Mouse (Mus musculus): ENCODE results near the gene Afap1l2. TPM values are rescaled to one million over a fixed set of nuclear protein-coding genes. Genes with fewer than 3 reads are reported as not detected.
A peak's percentile ranks its signal among the peaks of the same experiment; 100 is the strongest.

Afap1l2 gene
- total and polyA plus RNA-seq, 2 experiments from 2014 or later, result 12.3 to 20.8 TPM

DNA sequence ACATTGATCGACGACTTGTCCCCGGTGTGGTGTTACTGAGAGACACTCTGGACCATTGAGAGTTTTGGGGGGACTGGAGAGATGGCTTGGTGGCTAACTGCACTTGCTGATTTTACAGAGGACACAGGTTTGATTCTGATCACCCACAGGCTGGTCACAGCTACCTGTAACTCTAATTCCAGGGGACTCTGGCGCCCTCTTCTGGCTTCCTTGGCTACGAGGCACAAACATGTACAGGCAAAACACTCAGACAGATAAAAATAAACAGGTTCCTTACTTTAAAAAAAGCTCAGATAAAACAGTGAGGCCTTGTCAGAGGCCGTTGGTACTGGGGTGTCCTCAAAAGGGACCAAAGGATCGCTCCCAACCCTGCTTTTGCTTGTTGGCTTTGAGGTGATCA lies 72.3 kb downstream of the Afap1l2 start:
- Histone ChIP-seq H3K9me3 (ENCODE audit: low read length) (no peaks in the 10 kb centered on the region), H3K27ac (no peak overlapping the region), H3K4me3 (ENCODE audit: low read length) (no peak overlapping the region), H3K4me1 (ENCODE audit: insufficient read depth, low read length) (no peaks in the 10 kb centered on the region), H3K9ac (replicated peaks; ENCODE audit: low read length) (no peak overlapping the region), H3K27me3 (ENCODE audit: insufficient read depth, low read length) (no peaks in the 10 kb centered on the region), H3K36me3 (ENCODE audit: insufficient read depth, low read length) (no peaks in the 10 kb centered on the region), H3K4me2 (ENCODE audit: low read depth, low read length) (no peak overlapping the region)
- WGBS, result 90% methylated on average over 7 of the region's 7 CpGs
- TF ChIP-seq CTCF (IDR thresholded peaks at IDR 0.05; ENCODE audit: low read depth), result peak; percentile 25
- ATAC-seq (no peak), DNase-seq (ENCODE audit: low spot score) (no peak)

DNA sequence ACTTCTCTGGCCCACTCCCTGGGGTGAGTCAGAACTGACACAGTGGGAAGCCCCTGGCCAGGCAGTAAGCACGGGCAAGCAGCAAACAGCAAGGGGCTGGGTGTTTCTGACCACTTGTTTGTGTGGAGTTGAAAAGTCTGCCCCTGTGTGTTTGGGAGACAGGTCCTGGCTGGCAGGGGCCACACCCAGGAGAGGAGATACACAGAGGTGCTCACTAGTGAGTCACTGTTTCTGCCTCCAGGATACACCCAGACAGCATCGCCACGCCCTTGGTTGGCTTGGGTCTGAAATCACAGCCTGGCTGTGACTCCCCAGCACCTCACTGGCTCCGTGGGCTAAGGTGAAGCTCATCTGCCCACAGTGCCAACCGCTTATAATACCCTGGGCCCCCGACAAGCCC lies 72.9 kb downstream of the Afap1l2 start:
- no peak overlapping the region for H3K4me2 ChIP-seq (ENCODE audit: low read depth, low read length)
- DNase-seq (ENCODE audit: low spot score) (no peak), ATAC-seq (no peak)
- no peak for TF ChIP-seq CTCF (IDR thresholded peaks at IDR 0.05; ENCODE audit: low read depth)
- H3K36me3 ChIP-seq (ENCODE audit: insufficient read depth, low read length), result no peaks in the 10 kb centered on the region
- H3K4me1 ChIP-seq (ENCODE audit: insufficient read depth, low read length), result no peaks in the 10 kb centered on the region
- no peaks in the 10 kb centered on the region for H3K9me3 ChIP-seq (ENCODE audit: low read length)
- H3K27me3 ChIP-seq (ENCODE audit: insufficient read depth, low read length), result no peaks in the 10 kb centered on the region
- no peak overlapping the region for H3K27ac ChIP-seq
- H3K4me3 ChIP-seq (ENCODE audit: low read length), result no peak overlapping the region
- no peak overlapping the region for H3K9ac ChIP-seq (replicated peaks; ENCODE audit: low read length)
- WGBS, result 91% methylated on average over 6 of the region's 6 CpGs

DNA sequence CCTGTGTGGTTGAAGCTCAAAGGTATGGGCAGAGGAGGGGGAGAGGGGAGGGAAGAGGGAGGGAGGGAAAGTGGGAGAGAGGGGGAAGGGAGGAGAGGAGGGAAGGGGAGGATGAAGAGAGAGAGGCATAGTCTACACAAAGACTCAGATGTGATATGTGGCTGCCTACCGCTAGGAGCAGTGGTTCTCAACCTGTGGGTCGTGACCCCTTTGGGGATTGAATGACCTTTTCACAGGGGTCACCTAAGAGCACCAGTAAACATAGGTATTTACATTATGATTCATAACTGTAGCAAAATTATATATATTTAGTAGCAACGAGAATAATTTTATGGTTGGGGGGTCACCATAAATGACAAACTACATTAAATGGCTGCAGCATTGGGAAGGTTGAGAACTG lies 74.2 kb downstream of the Afap1l2 start:
- Histone ChIP-seq H3K4me3 (ENCODE audit: low read length) (no peak overlapping the region), H3K36me3 (ENCODE audit: insufficient read depth, low read length) (no peaks in the 10 kb centered on the region), H3K9ac (replicated peaks; ENCODE audit: low read length) (no peak overlapping the region), H3K27me3 (ENCODE audit: insufficient read depth, low read length) (no peaks in the 10 kb centered on the region), H3K4me1 (ENCODE audit: insufficient read depth, low read length) (no peaks in the 10 kb centered on the region), H3K27ac (no peak overlapping the region), H3K4me2 (ENCODE audit: low read depth, low read length) (no peak overlapping the region), H3K9me3 (ENCODE audit: low read length) (no peaks in the 10 kb centered on the region)
- TF ChIP-seq CTCF (IDR thresholded peaks at IDR 0.05; ENCODE audit: low read depth), result no peak
- WGBS, result 86% methylated on average over 3 of the region's 3 CpGs
- ATAC-seq (no peak), DNase-seq (ENCODE audit: low spot score) (no peak)

GRCm38 (mm10) chr19:56930029-56930428 lies 78.0 kb downstream of the Afap1l2 start:
- H3K36me3 ChIP-seq (ENCODE audit: insufficient read depth, low read length), result no peaks in the 10 kb centered on the region
- TF ChIP-seq CTCF (IDR thresholded peaks at IDR 0.05; ENCODE audit: low read depth), result peak; percentile 34; the same call in 1 of the 2 replicates
- no peaks in the 10 kb centered on the region for H3K9me3 ChIP-seq (ENCODE audit: low read length)
- no peak overlapping the region for H3K9ac ChIP-seq (replicated peaks; ENCODE audit: low read length)
- no peak overlapping the region for H3K27ac ChIP-seq
- no peaks in the 10 kb centered on the region for H3K27me3 ChIP-seq (ENCODE audit: insufficient read depth, low read length)
- H3K4me3 ChIP-seq (ENCODE audit: low read length), result no peak overlapping the region
- H3K4me1 ChIP-seq (ENCODE audit: insufficient read depth, low read length), result no peaks in the 10 kb centered on the region
- 85% methylated on average over 9 of the region's 9 CpGs for WGBS
- no peak for DNase-seq (ENCODE audit: low spot score)
- ATAC-seq, result no peak
- H3K4me2 ChIP-seq (ENCODE audit: low read depth, low read length), result no peak overlapping the region

DNA sequence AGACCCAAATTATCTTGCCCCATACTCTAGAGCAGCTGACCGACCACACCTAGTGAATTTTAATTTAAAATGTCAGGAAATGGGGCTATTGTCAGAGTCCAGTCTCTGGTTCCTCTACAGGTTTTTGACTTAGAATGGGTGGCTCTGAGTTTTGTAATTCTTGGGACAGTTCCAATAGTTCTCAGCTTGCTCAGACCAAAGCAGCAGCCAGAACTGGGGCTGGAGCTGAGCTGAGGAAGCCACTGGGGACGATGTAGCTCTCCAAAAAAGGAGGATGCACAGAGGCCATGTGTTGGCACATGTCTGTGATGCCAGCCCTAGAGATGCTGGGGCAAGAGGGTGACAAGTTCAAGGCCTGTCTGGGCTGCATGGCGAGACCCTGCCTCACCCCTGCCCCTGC lies 78.6 kb downstream of the Afap1l2 start:
- 73% methylated on average over 3 of the region's 3 CpGs for WGBS
- no peak for TF ChIP-seq CTCF (IDR thresholded peaks at IDR 0.05; ENCODE audit: low read depth)
- Histone ChIP-seq H3K4me1 (ENCODE audit: insufficient read depth, low read length) (no peaks in the 10 kb centered on the region), H3K36me3 (ENCODE audit: insufficient read depth, low read length) (no peaks in the 10 kb centered on the region), H3K4me3 (ENCODE audit: low read length) (no peak overlapping the region), H3K9me3 (ENCODE audit: low read length) (no peaks in the 10 kb centered on the region), H3K27ac (no peak overlapping the region), H3K9ac (replicated peaks; ENCODE audit: low read length) (no peak overlapping the region), H3K4me2 (ENCODE audit: low read depth, low read length) (no peak overlapping the region), H3K27me3 (ENCODE audit: insufficient read depth, low read length) (no peaks in the 10 kb centered on the region)
- DNase-seq (ENCODE audit: low spot score) (peak; percentile 23), ATAC-seq (no peak)

DNA sequence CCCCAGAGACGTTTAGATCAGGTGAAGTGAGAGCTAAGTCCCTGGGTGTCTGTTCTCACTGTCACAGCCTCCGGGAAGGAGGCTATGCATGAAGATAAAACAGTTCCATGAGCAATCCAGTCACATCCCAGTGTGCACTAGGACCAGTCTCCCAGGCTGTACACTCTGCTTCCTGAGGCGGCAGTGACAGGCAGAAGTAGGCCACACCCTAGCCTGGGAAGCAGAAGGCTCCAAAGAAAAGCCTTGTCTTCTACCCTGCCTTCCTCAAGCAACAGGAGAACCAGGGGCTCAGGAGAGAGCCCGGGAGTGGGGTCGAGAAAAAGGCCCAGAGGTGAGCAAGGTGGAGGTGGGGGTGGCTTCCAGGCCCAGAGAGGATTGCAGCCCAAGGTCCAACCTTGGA lies 86.3 kb downstream of the Afap1l2 start:
- no peaks in the 10 kb centered on the region for H3K36me3 ChIP-seq (ENCODE audit: insufficient read depth, low read length)
- H3K4me1 ChIP-seq (ENCODE audit: insufficient read depth, low read length), result no peaks in the 10 kb centered on the region
- no peak overlapping the region for H3K9ac ChIP-seq (replicated peaks; ENCODE audit: low read length)
- TF ChIP-seq CTCF (IDR thresholded peaks at IDR 0.05; ENCODE audit: low read depth), result no peak
- DNase-seq (ENCODE audit: low spot score), result no peak
- H3K9me3 ChIP-seq (ENCODE audit: low read length), result no peaks in the 10 kb centered on the region
- no peaks in the 10 kb centered on the region for H3K27me3 ChIP-seq (ENCODE audit: insufficient read depth, low read length)
- 63% methylated on average over 5 of the region's 5 CpGs for WGBS
- ATAC-seq, result no peak
- H3K4me3 ChIP-seq (ENCODE audit: low read length), result no peak overlapping the region
- no peak overlapping the region for H3K4me2 ChIP-seq (ENCODE audit: low read depth, low read length)
- H3K27ac ChIP-seq, result no peak overlapping the region

DNA sequence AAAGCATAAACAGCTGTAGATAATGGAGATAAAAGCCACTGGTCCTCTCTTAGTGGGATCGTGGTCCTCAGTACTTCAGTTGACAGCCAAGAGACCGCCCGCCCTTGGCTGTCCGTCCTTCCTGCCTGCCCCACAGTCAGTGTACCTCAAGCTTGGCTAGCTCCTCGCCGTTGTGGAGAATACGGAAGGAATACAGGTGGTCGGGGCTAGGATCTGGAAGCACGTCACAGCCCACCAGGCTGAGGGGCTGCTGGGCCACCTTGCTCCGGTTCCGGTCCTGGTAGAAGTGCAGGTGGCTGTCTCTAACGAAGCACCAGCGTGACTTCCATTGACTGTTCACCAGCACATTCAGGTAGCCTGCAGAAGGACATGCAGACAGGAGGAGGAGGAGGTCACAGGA lies 87.8 kb downstream of the Afap1l2 start:
- H3K4me2 ChIP-seq (ENCODE audit: low read depth, low read length), result no peak overlapping the region
- no peaks in the 10 kb centered on the region for H3K27me3 ChIP-seq (ENCODE audit: insufficient read depth, low read length)
- no peaks in the 10 kb centered on the region for H3K36me3 ChIP-seq (ENCODE audit: insufficient read depth, low read length)
- no peak for ATAC-seq
- no peaks in the 10 kb centered on the region for H3K9me3 ChIP-seq (ENCODE audit: low read length)
- 88% methylated on average over 13 of the region's 13 CpGs for WGBS
- no peaks in the 10 kb centered on the region for H3K4me1 ChIP-seq (ENCODE audit: insufficient read depth, low read length)
- no peak for TF ChIP-seq CTCF (IDR thresholded peaks at IDR 0.05; ENCODE audit: low read depth)
- 0 out of 2 replicates have a peak overlapping the region, but pooled peaks have one; percentile 9 for H3K9ac ChIP-seq (replicated peaks; ENCODE audit: low read length)
- DNase-seq (ENCODE audit: low spot score), result no peak
- H3K27ac ChIP-seq, result no peak overlapping the region
- H3K4me3 ChIP-seq (ENCODE audit: low read length), result no peak overlapping the region

Measured in hindbrain, postnatal 0 days (tissue).